Mouse (Mus musculus) urinary bladder, postnatal 10 days (tissue): ENCODE results near the gene Macf1.
"Not testable (repeated sequence)": the region's sequence is repeated elsewhere in the genome, so short reads cannot be mapped to it uniquely, and the experiment has no call there.

Experiments
- DNase-seq: peaks from one replicate; pipeline ENCODE4 v3.0.0; 2022; ENCODE audit warnings: low spot score

The Macf1 gene

DNA sequence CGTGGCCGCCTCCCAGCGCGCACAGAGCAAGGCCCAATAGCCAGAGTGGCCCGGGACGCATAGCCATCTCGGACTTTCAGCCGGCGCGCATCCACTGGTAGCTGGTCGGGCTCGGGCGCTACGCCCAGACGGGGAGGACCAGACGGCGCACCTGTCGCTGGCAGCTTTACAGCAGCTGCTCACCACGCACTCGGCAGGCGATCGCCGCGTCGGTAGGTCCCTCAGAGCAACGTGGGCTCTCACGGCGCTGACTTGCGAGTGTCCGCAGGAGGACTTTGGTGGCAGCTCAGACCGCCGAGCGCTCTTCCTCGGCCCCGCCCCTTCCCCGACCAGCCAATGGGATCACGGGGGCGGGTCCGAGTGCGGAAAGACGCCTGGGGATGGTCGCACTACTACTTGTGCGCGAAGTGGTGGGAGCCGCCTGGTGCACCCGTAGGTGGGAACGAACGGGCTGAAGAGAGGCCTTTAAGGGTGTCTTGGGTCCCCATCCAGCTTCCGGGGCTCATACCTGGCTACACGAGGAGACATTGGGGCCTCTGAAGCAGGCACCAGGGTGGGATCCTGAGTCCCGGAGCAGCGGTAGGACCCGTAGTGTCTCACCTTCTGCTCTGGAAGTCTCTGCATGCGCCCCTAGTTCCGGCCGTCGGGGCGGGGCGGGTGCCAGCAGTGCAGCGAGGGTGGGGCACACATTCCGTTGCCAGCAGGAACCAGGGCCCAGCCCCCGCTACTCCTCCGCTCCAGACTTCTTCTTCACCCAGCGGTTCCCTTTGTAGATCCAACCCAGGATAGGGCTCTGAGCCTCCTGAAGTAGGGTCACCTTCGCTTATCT lies 341.3 kb downstream of the Macf1 start, which contains the start of gene Bmp8a:
Gene Bmp8a, minus strand, starts transcription at position 611 of the 829 bp plus-strand sequence.
- DNase-seq, result no peak

DNA sequence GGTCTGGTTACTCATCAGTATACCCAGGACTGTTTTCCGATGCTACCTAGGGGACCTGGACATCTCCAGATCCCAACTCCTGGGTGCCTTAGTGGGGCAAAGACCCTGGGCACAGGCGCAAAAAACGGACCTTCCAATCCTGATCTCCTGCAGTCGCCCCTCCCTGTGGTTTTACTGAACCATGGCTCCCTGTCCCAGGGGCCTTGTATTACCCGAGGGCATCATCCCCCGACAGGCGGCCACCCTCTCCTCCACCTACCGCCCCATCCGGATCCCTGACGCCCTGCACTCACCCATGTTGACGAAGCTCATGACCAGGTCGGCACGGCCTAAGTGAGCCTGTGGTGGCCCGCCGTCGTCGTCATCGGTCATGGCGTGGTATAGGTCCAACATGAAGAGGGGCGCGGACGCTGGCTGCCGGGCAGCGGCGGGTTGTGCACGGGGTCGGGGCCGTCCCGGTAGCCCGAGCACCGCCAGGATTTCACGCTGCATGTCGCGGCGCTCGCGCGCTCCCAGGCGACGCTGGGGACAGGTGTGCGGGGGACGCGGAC lies 342.0 kb downstream of the Macf1 start:
- DNase-seq, result no peak

DNA sequence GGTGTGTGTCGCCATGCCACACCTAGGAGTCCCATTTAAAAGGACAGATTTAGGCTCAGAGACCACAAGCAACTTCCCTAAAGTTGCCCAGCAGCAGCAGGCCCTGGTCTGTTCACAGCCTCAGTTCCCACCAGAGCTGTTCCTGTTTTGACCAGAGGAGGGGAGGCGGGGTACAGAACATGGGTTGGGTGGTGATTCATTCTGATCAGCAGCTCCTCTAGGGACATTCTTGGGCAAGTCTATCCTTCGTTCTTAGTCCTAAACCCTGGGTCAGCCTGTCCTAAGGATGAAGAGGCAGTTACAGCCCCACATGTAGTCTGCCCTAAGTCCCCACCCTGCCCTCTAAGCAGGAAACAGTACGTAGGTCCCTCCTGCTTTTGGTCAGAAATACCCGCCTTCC lies 343.9 kb downstream of the Macf1 start:
- no peak for DNase-seq

DNA sequence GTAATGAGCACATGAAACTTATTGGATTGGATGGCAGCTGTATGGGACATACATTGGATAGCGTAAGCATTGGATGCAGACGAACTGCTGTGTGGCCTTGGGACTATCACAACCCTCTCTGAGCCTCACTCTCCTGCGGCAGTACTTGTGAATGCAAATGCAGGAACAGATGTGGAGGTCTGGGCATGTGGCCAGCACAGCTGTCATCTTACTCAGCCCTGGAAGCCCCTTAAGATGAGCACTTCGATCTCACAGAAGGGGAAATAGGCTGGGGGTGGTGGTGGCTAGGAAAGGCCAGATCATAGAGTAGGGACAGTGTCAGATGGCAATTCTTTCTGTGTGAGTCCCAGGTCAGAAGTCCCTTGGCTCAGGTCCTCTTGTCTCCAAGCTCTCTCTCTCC lies 346.5 kb downstream of the Macf1 start:
- no peak for DNase-seq

DNA sequence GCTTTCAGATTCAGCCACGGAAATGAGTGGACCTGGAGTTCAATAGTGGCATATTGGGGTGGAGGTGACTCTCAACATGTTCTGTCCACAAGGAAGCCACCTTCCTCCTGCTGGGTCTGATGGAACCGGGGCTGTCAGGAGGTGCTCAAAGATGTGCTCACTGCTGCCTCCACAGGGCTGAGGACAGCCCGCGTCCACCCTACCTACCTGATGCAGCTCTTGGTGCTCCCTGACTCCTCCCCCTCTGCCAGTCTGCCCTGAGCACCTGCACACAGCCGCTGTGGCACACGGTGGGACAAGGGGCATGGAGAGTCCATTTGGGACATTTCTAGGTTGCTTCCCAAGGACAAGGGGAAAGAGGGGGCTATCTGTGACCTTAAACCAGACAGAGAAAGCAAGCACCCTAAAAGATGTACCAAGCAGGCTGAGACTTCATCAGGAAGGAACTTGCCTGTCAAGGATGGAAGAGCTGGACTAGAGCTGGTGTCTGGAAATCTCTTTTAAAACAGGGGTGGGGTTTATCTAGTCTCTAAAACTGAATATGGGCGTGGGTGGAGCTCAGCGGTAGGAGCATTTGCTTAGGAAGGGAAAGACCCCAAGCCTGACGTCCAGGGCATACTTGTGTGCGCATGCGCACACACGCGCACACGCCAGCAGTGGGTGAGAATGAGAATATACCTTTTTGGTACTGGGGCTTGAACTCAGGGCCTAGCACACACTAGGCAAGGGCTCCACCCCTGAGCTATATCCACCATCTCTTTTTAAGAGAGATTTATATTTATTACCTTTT lies 348.2 kb downstream of the Macf1 start:
- DNase-seq, result no peak

DNA sequence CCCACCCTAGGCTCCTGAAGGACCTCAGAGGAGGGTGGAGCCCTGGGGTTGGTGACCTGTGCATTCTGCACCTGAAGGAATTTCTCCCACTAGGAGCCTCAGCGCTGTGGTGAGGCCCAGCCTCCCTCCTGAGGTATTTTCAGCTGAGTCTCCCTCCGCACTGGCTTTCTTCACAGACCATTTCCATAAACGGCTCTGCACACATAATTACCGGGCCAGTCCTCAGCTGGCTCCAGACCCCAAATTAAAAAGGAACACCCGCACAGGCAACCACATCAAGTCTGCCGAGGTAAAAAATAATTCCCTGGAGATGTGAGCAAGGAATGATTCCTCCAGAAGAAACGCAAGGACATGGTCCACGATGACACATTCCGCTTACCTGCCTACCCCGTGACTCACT lies 348.9 kb downstream of the Macf1 start:
- DNase-seq, result not testable (repeated sequence)

DNA sequence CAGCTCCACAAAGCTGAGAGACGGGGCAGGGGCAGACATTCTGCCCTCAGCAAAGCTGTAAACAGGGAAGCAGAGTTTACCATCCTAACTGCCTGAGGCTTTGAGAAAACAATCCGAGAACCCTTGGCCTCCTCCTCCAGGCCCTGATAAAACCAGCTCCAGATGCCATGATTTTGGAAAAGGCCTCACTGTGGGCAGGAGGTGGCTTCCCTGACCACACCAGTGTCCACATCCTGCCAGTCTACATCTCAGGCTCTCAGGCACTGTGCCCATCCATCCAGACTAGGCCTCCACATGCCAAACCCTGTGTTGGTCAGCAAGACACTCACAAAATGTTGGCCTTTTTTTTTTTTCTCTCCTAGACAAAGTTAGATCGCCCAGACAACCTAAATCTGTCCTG lies 350.0 kb downstream of the Macf1 start:
- no peak for DNase-seq

DNA sequence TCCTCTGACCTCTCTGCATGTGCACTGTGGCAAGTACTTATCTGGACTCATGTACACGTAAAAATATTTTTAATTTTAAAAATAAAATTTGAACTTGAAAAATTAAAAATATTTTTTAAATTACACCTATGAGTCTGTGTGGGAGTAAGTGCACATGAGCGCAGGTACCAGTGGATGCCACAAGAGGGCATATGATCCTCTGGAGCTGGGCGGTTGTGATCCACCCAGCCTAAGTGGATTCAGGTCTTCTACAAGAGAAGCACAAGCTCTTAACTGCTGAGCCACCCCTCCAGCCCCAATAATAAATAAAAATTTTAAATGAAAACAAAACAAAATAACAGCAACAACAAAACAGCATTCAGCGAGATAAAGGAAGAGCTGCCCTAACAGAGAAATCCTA lies 351.0 kb downstream of the Macf1 start:
- no peak for DNase-seq

DNA sequence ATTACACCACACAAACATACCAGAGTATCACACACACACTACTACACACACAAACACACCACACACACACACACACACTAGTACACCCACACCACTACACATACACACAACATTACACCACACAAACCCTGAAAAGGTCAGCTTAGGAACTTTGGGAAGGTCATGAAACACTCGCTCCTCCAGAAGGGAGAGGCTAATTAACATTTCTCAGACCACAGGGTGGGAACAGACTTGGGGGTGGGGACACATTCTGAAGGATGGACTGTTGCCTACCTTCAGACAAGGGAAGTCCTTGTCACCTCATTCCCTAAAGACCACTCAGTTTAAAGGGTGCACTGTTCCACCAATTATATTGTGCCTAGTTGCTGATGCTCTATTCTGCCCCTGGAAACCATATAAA lies 352.2 kb downstream of the Macf1 start:
- not testable (repeated sequence) for DNase-seq

DNA sequence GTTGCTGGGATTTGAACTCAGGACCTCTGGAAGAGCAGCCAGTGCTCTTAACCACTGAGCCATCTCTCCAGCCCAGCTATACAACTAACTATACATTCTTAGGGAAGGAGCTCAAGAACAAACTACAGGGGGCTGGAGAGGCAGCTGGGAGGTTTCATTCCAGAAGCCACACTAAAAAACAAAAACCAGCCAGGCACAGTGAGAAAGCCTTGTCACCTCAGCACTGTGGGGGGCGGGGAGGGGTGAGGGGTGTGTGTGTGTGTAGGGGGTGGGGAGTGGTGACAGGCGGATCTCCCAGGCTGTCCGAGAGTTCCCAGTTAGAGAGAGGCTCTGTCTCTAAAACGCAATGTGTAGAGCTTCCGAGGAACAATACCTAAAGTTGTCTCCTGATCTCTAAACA lies 352.8 kb downstream of the Macf1 start:
- DNase-seq, result no peak

DNA sequence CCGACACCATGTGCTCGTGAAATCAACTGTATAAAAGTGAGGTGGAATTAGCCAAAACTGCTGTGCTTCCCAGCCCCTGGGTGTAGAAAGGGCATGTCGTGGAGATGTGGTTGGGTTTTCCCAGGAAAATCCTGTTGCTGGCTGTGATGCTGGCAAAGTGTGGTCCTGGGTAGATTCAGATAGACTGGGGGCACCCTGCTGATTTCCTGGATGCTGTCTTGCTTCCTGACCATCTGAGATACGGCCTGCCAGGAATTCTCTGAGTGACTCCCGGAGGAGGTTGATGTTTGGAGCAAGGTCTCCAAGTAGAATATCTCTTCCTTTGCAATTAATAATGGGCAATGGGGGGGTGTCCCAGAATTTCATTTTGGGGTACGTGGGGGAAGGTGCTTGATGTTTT lies 355.2 kb downstream of the Macf1 start:
- DNase-seq, result no peak

DNA sequence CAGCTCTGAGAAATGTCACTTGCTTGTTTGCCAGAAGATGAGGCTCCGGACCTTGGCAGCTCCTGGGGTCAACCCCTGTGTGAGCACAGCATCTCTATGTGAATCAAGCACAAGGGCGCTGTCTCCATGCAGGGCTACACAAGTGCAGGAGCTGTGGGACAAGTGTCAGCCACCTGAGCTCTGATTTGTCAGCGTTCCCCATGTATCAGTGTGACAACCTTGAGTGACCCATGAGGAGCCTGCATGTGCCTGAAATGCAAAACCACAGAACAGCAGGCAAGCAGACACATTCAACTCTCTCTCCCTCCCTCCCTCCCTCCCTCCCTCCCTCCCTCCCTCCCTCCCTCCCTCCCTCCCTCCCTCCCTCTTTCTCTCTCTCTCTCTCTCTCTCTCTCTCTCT lies 356.5 kb downstream of the Macf1 start:
- no peak for DNase-seq

DNA sequence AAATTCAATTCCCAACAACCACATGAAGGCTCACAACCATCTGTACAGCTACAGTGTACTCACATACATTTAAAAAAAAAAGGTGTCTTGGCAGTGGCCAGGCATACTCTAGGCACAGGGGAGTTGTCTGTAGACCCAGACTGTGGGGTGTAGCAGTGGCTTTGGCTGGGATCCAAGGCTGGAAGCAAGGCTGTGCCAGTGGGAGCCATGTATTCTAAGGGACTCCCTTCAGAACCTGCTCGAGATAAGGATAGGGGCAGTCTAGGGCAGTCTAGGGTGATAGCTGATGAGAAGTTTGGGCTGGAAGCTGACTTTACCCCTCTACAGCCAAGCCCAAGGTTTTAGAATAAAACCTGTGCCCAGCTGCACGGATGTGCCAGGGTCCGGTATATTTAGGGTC lies 358.1 kb downstream of the Macf1 start:
- DNase-seq, result no peak

DNA sequence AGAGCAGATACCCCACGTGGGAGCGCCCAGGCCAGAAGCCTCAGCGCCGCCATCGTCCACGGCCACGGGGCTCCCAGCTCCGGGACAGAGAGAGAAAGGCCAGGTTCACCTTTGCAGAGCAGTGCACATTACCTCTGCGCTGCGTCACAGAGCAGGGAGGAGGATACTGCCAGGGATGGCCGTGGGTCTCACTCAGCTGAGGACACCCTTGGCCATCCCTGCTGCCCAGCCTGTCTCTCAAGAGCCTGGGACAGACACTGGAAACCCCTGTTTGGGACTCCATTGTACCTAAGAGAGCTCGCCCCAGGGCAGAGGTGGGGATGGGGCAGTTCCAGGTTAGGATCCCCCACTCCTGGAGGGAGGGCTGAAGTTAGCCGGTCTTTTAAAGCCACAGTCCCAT lies 360.6 kb downstream of the Macf1 start, which contains the start of gene Oxct2a:
Gene Oxct2a, minus strand, starts transcription at position 101 of the 400 bp plus-strand sequence.
- DNase-seq, result no peak

DNA sequence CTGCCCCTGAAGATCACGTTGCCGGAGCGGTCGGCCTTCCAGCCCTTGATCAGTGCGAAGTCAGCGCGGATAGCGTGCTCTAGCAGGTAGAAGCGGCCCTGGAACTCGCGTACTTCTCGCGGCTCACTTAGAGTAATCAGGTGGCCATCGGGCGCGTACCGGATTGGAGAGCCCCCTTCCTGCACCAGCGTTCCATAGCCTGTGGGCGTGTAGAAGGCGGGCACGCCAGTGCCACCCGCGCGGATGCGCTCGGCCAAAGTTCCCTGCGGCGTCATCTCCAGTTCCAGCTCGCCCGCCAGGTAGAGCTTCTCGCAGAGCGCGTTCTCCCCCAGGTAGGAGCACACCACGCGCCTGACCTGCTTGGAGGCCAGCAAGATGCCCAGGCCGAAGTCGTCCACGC lies 361.2 kb downstream of the Macf1 start:
- not testable (repeated sequence) for DNase-seq

DNA sequence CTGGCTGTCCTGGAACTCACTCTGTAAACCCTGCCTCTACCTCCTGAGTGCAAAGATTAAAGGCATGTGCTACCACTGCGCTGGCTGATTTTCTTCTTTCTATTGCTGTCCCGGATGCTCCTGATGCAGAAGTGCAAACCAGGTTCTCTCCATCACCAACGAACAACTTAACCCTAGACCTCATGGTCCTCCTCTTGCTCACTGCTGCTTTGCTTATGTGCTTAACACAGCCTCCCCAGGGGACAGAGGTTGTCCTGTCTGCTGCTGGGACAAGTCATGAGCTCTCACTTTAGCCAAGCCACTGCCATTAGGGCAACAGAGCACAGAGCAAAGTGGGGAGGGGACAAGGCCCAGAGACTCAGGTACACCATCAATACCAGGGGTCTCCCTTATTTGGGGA lies 369.7 kb downstream of the Macf1 start:
- DNase-seq, result no peak

DNA sequence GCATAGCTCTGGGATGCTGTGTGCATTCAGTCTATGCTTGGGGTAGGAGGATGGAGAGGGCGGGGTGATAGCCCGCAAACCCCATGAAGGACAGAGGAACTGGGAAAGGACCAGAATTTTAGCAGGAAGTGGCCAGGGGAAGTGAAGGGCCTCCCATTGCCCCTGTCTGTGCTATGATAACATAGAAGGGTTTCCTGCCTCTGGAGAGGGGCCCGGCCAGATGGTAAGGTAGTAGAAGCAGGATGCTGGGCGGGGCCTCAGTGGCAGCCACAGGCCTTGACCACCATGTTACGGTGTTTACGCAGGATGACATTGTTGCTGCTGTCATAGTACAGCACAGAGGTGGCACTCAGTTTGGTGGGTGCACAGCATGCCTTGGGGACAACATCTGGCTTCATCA lies 371.1 kb downstream of the Macf1 start:
- no peak for DNase-seq

DNA sequence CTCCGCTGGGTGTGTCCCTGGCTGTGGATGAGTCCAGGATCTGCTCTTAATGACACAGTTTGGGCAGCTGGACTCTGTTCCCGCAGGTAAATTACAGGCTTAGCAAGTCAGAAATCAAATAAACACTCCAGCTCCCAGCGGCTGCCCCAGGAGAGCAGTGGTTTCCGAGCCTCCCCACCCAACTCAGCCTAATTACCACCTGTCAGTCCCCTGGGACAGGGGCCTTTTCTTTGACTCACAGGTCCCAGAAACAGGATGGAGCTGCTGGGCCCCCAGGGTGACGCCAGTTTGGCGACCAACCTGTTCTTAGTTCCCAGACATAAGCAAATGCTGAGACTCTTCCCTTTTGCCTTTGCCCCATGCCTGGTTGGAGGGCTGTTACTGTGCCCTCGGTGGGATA lies 372.3 kb downstream of the Macf1 start:
- DNase-seq, result no peak

DNA sequence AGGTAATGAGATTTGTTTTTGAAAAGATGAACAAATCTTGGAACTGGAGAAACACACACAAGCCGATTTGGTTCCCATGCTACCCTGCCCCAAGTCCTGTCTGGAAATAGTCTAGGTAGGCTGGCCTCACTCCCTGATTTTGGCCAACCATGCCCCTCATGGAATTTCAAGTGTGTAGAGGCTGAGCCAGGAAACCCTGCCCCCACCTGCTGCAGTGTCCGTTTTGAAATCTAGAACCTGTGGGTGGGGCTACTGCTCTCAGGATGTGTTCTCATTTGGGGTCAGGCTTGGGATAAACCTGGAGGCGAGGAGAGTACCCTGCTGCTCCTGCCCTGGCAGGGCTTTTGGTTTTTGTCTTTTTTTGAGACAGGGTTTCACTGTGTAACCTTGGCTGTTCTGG lies 375.9 kb downstream of the Macf1 start:
- no peak for DNase-seq

DNA sequence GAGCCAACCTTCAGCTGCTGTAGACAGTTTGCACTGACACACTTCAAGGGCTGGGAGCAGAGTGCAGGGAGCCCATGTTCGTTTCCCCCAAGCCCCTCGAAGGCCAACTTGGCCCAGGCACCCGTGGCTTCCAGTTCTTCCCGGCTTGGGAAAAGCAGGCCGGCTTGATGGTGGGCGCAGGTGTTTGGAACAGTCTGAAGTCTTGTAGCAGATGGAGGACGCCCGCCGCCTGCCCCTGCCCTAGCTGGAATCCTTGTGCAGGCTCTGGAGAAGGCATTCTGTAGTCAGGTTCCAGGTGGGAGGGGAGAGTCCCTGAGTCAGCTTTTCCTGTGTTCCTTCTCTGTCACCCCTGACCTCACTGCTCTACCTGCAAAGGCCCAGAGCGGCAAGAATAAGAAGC lies 377.2 kb downstream of the Macf1 start:
- no peak for DNase-seq

DNA sequence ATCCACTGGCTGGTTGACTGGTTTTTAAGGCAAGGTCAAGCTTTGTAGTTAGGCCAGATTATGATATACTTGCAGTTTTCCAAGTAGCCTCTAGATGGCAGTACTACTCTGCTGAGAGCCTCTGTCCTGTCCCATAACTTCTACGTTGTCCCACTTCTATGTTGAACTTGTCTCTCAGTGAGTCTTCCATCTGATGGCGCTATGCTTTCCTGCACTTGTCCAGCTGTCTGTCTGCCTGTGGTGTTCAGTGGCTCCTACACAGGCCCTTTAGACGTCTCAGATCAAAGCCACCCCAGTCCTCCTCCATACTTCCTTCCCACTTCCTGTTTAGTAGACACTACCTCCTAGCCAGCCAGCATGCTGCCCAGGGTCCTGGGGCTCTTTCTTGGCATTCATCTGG lies 378.4 kb downstream of the Macf1 start:
- no peak for DNase-seq
